Mouse (Mus musculus) heart, embryonic 14.5 days (tissue): ENCODE data around the gene Mum1. TPM values are rescaled to one million over a fixed set of nuclear protein-coding genes. Genes with fewer than 3 reads are reported as not detected.
"Not testable (repeated sequence)": the region's sequence is repeated elsewhere in the genome, so short reads cannot be mapped to it uniquely, and the experiment has no call there.

Experiments
- ATAC-seq: fragments of 200-750 bp; cut with Nextera tagmentation; 2 replicates; pipeline ENCODE4 v1.8.0; 2017; ENCODE audit warnings: low read depth, moderate TSS enrichment; ENCODE audit not compliant: insufficient number of reproducible peaks, insufficient read depth, low FRiP score
- H3K27ac ChIP-seq, 2 experiments: fragments of 200-500 bp in 1 of 2; fragments of 300-500 bp in 1 of 2; sonication (generic) in 1 of 2; replicated peaks in 1 of 2; 2 replicates each; pipeline ENCODE4 v1.5.1; 2012 to 2014; ENCODE audit warnings: low read depth in 2 of 2, low read length in 2 of 2, control low read depth in 1 of 2, mild to moderate bottlenecking in 1 of 2, mixed read lengths in 1 of 2; ENCODE audit not compliant: control insufficient read depth in 1 of 2, insufficient read depth in 1 of 2
- H3K27me3 ChIP-seq: fragments of 300-500 bp; sonication (generic); 2 replicates; pipeline ENCODE4 v1.6.1; 2014; ENCODE audit warnings: mild to moderate bottlenecking, low read length, control low read depth; ENCODE audit not compliant: control insufficient read depth, insufficient read depth
- H3K36me3 ChIP-seq: fragments of 300-500 bp; sonication (generic); 2 replicates; pipeline ENCODE4 v1.6.1; 2014; ENCODE audit warnings: mild to moderate bottlenecking, control low read depth, low read length, mixed read lengths; ENCODE audit not compliant: control insufficient read depth, insufficient read depth
- H3K4me1 ChIP-seq, 2 experiments: fragments of 200-500 bp in 1 of 2; fragments of 300-500 bp in 1 of 2; sonication (generic) in 1 of 2; 2 replicates each; pipeline ENCODE4 v1.6.1; 2012 to 2014; ENCODE audit warnings: low read length in 2 of 2, control low read depth in 1 of 2, mixed read lengths in 1 of 2; ENCODE audit not compliant: control insufficient read depth in 2 of 2, insufficient read depth in 2 of 2
- H3K4me2 ChIP-seq: fragments of 300-500 bp; sonication (generic); 2 replicates; pipeline ENCODE4 v1.6.1; 2014; ENCODE audit warnings: mild to moderate bottlenecking, low read length
- H3K4me3 ChIP-seq, 2 experiments: fragments of 200-500 bp in 1 of 2; fragments of 300-500 bp in 1 of 2; sonication (generic) in 1 of 2; 2 replicates each; pipeline ENCODE4 v1.5.1; 2012 to 2014; ENCODE audit warnings: low read length in 2 of 2, mild to moderate bottlenecking in 2 of 2, control low read depth in 1 of 2, low read depth in 1 of 2, moderate library complexity in 1 of 2; ENCODE audit not compliant: control insufficient read depth in 1 of 2, insufficient read depth in 1 of 2
- H3K9ac ChIP-seq: fragments of 300-500 bp; sonication (generic); 2 replicates; pipeline ENCODE4 v1.6.1; 2014; ENCODE audit warnings: mild to moderate bottlenecking, low read length
- H3K9me3 ChIP-seq: fragments of 300-500 bp; sonication (generic); 2 replicates; pipeline ENCODE4 v1.6.1; 2016; ENCODE audit warnings: low read length, control low read depth; ENCODE audit not compliant: control insufficient read depth
- WGBS: fragments of 180-500 bp; shearing (Covaris S2); extraction: QIAGEN DNeasy Blood & Tissue Kit; methylation state at CpG from one replicate; pipeline ENCODE4 v1.1.7; 2014; 5-methylcytosine and 5-hydroxymethylcytosine counted together
- polyA plus RNA-seq: library from polyadenylated mRNA; unstranded; fragments of >200 nt; fragmentation: Nextera tagmentation; extraction: Ambion mirVana; gene quantifications from 2 replicates; pipeline ENCODE4 v1.2.1, GENCODE M21; 2014

Gene Mum1
- polyA plus RNA-seq, 1 experiment from 2014 or later, result 29.3 TPM

DNA sequence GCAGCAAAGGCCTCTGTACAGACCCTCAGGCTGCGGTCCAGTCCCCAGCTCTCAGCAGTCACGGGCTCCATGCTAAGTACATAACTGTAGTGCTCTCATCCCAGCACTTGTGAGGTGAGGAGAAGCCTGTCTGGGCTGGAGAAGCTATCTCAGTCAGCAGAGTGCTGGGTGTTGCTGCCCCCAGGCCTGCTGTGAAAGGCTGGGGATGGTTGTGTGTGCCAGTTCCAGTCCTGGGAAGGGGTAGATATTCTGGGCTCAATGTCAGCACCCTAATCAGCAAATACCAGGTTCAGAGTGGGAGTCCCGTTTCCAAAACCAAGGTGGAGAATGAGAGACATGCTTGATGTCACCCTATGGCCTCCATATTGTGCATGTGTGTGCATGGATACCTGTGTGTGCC lies 16.4 kb downstream of the Mum1 start:
- H3K27me3 ChIP-seq, result no peaks in the 10 kb centered on the region
- H3K9ac ChIP-seq, result no peak overlapping the region; the same call in 1 of the 2 replicates
- H3K36me3 ChIP-seq, result peaks cover 71% of the 10 kb centered on the region
- H3K4me1 ChIP-seq, result peaks cover 7 to 27% of the 10 kb centered on the region in 2 experiments
- no peak for ATAC-seq
- no peak overlapping the region for H3K4me3 ChIP-seq
- no peak overlapping the region for H3K4me2 ChIP-seq
- WGBS, result 24% methylated on average over 3 of the region's 3 CpGs
- peak overlapping the region; percentile 4 to 87 for H3K27ac ChIP-seq
- H3K9me3 ChIP-seq, result no peaks in the 10 kb centered on the region

DNA sequence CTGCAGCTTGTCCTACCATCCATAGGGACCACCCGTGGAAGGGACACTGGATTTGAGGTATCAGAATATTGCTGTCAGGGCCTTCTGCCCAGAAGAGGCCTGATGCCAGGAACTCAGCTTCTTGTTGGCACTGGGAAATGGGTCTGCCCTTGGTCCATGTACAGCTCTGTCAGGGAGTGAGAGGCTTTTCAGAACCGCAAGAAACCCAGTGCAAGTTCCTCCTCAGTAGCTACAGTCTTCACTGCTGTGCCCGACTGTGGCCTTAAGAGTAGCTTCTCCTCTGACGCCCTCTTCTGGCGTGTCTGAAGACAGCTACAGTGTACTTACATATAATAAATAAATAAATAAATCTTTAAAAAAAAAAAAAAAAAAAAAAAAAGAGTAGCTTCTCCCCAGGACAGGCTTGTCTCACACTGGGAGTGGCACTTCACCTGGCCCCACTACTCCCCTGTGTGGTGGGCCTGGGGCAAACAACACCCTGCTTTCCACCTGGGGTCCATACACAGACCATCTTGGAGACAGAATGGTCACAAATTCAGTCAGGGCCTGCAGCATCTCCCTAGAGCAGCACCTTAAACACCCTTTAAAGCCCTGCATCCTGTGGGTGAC lies 18.7 kb downstream of the Mum1 start:
- Histone ChIP-seq H3K4me2 (no peak overlapping the region), H3K9ac (no peak overlapping the region)
- WGBS, result 42% methylated on average over 5 of the region's 5 CpGs

DNA sequence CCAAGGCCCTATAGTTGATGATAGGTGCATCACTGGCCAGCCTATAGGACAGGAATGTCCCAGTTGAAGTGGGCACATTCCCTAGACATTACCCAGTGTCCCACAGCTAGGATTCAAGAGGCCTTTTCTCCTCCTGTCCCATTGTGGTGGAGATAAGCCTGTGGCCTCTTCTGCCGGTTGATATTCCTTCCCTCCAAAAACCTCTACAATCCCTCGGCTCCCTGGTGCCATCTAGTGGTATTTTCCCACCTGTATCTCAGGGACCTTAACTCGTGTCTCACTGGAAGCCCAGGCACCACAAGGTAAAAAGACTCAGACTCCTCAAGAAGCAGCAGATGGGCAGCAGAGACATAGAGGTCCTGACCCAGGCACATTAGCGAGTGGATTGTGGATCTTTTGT lies 19.4 kb downstream of the Mum1 start:
- H3K9ac ChIP-seq, result no peak overlapping the region
- no peaks in the 10 kb centered on the region for H3K27me3 ChIP-seq
- H3K4me2 ChIP-seq, result no peak overlapping the region
- no peaks in the 10 kb centered on the region for H3K9me3 ChIP-seq
- H3K36me3 ChIP-seq, result peaks cover 41% of the 10 kb centered on the region
- 3% methylated on average over 4 of the region's 4 CpGs for WGBS
- H3K4me3 ChIP-seq, result no peak overlapping the region
- H3K27ac ChIP-seq, result no peak overlapping the region
- H3K4me1 ChIP-seq, result peaks cover 13 to 36% of the 10 kb centered on the region in 2 experiments
- no peak for ATAC-seq

More for the DNA sequence above, 18.7 kb downstream of the Mum1 start:
- peaks cover 48% of the 10 kb centered on the region for H3K36me3 ChIP-seq
- H3K4me3 ChIP-seq, result no peak overlapping the region
- H3K4me1 ChIP-seq, result peaks cover 7 to 29% of the 10 kb centered on the region in 2 experiments
- no peaks in the 10 kb centered on the region for H3K27me3 ChIP-seq
- H3K27ac ChIP-seq, result no peak overlapping the region
- no peaks in the 10 kb centered on the region for H3K9me3 ChIP-seq
- ATAC-seq, result no peak

DNA sequence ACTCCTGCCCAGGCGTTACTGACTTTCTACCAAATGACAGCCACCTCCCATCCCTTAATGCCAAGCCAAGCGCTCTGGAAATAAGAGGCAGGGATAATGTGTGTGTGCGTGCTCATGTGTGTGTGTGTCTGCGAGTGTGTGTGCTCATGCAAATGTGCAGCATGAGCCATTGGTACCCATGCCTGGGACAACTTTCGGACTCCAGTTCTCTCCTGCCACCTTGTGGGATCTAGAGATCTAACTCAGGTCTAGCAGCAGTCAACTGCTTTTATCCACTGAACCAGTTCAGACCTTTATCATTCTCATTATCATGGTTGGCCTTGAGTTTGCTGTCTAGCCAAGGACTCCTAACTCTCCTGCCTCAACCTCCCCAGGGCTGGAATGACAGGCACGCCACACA lies 21.6 kb downstream of the Mum1 start:
- peaks cover 9 to 24% of the 10 kb centered on the region in 2 experiments for H3K4me1 ChIP-seq
- no peak overlapping the region for H3K4me3 ChIP-seq
- 54% methylated on average over 6 of the region's 6 CpGs for WGBS
- peaks cover 31% of the 10 kb centered on the region for H3K36me3 ChIP-seq
- no peaks in the 10 kb centered on the region for H3K9me3 ChIP-seq
- no peak for ATAC-seq
- H3K27ac ChIP-seq, result no peak overlapping the region
- no peak overlapping the region for H3K9ac ChIP-seq
- H3K27me3 ChIP-seq, result no peaks in the 10 kb centered on the region
- 0 out of 2 replicates have a peak overlapping the region, but pooled peaks have one; percentile 91 for H3K4me2 ChIP-seq

DNA sequence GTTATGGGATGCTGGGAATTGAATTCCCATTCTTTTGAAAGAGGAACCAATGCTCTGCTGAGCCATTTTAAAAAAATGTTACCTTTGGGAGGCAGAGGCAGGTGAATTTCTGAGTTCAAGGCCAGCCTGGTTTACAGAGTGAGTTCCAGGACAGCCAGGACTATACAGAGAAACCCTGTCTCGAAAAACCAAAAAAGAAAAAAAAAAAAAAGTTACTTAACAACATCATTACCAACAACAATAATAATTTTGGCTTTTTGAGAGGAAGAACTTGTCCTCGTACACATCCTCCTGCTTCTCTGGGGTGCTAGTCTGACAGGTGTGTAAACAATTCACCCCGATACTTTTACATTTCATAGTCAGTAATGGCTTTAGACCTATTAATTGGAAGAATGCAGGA lies 22.2 kb downstream of the Mum1 start:
- H3K4me3 ChIP-seq, result peak overlapping the region in 1 of 2 experiments; percentile 90; a peak in 3 of 4 replicates
- ATAC-seq, H3K27me3 ChIP-seq, H3K9ac ChIP-seq, H3K9me3 ChIP-seq, H3K27ac ChIP-seq: not testable (repeated sequence)
- H3K36me3 ChIP-seq, result peaks cover 30% of the 10 kb centered on the region
- peak overlapping the region; percentile 91 for H3K4me2 ChIP-seq
- peaks cover 9 to 19% of the 10 kb centered on the region in 2 experiments for H3K4me1 ChIP-seq
- 44% methylated on average over 3 of the region's 3 CpGs for WGBS

DNA sequence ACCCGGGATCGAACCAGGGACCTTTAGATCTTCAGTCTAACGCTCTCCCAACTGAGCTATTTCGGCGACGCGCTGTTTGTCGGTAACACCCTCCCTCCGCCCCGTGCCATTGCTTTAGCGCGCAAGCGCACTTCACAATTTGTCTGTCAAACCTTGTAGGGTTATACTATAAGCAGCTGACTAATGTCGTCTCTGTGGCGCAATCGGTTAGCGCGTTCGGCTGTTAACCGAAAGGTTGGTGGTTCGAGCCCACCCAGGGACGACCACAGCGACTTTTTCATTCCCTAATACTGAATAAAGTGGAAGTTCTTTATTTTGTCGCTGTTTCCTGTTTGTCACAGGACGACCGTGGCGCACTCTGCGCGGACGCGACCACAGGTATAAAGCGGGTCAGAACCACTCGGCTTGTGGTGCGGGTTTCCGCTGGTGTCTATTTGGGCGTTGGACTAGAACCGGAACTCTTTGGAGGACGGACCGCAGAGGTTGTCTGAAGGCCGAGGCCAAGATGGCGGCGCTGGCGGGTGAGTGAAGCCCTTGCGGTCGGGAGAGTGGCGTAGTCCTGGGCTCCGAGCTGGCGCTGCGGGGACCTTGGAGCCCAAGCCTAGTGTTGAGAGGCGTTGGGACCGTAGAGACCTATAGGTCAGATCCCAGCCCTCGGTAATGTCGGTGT lies 22.9 kb downstream of the Mum1 start, which contains the start of gene Ndufs7:
Ndufs7 (plus strand) TSS at position 151 of the 670 bp plus-strand sequence.
- peak; percentile 79 for ATAC-seq
- H3K36me3 ChIP-seq, result peaks cover 30% of the 10 kb centered on the region
- peak within 1 kb of the TSS; percentile 95 for H3K27ac ChIP-seq
- no peaks in the 10 kb centered on the region for H3K27me3 ChIP-seq
- H3K4me2 ChIP-seq, result peak within 1 kb of the TSS; percentile 91
- WGBS, result under 1% methylated on average over 53 of the region's 53 CpGs
- H3K9me3 ChIP-seq, result no peaks in the 10 kb centered on the region
- peaks cover 9 to 19% of the 10 kb centered on the region in 2 experiments for H3K4me1 ChIP-seq
- H3K9ac ChIP-seq, result peak within 1 kb of the TSS; percentile 95
- H3K4me3 ChIP-seq, result peak within 1 kb of the TSS; percentile 82 to 90

DNA sequence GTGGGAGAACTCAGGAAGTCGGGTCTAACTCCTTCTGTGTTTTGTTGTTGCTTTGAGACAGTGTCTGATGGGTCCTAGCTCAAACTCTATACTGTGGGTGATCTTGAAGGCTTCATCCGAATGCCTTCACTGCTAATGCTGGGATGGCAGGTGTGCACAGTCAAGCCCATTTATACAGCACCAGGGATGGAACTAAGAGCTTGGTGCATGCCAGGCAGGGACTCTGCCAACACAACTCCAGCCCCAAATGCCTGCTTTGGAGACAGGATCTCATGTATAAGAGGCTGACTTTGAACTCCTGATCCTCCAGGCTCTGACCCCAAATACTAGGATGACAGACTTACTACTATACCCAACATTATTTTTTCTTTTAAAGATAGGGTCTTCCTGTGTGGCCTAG lies 23.8 kb downstream of the Mum1 start:
- Histone ChIP-seq H3K9ac (peak overlapping the region; percentile 95), H3K27me3 (no peaks in the 10 kb centered on the region), H3K27ac (peak overlapping the region in 1 of 2 experiments; percentile 95; a peak in 3 of 4 replicates), H3K4me2 (peak overlapping the region; percentile 91), H3K36me3 (peaks cover 34% of the 10 kb centered on the region), H3K9me3 (no peaks in the 10 kb centered on the region), H3K4me1 (peaks cover 9 to 19% of the 10 kb centered on the region in 2 experiments), H3K4me3 (peak overlapping the region; percentile 82 to 90)
- no peak for ATAC-seq
- WGBS, result 29% methylated on average over 2 of the region's 2 CpGs
